Mouse (Mus musculus): ENCODE results near the gene Pbx3. TPM values are rescaled to one million over a fixed set of nuclear protein-coding genes. Genes with fewer than 3 reads are reported as not detected.
A peak's percentile ranks its signal among the peaks of the same experiment; 100 is the strongest.

Gene Pbx3
- polyA plus RNA-seq, 1 experiment from 2014 or later: 47.2 TPM

- no peak for DNase-seq (ENCODE audit: low read depth, low spot score)
- ChIA-PET CTCF (no interaction called here), POLR2A (no interaction called here)
- in situ Hi-C loops (cut with MboI; ENCODE audit: low pct_unique_long_range_greater_than_20kb): no loop called here
- no peak for ATAC-seq
- no peak for TF ChIP-seq CTCF (IDR thresholded peaks at IDR 0.05)
- no peaks in the 10 kb centered on the region for H3K27me3 ChIP-seq
These were observed 74.3 kb downstream of the Pbx3 start for GRCm38 (mm10) chr2:34298664-34299063.

GRCm38 (mm10) chr2:34298202-34298601 is 74.7 kb downstream of the Pbx3 start:
- ATAC-seq (no peak), DNase-seq (ENCODE audit: low read depth, low spot score) (no peak)
- CTCF ChIA-PET: no interaction called here
- POLR2A ChIA-PET: no interaction called here
- no peaks in the 10 kb centered on the region for H3K27me3 ChIP-seq
- TF ChIP-seq CTCF (IDR thresholded peaks at IDR 0.05): peak; percentile 19
- in situ Hi-C loops (cut with MboI; ENCODE audit: low pct_unique_long_range_greater_than_20kb): no loop called here

- no peak for TF ChIP-seq CTCF (IDR thresholded peaks at IDR 0.05)
- POLR2A ChIA-PET: no interaction called here
- ATAC-seq: no peak
These were observed 83.2 kb downstream of the Pbx3 start for GRCm38 (mm10) chr2:34289726-34290125.

GRCm38 (mm10) chr2:34284239-34284638 is 88.7 kb downstream of the Pbx3 start:
- no peak for TF ChIP-seq CTCF (IDR thresholded peaks at IDR 0.05)
- in situ Hi-C loops (cut with MboI; ENCODE audit: low pct_unique_long_range_greater_than_20kb): no loop called here
- ATAC-seq: no peak
- POLR2A ChIA-PET: no interaction called here
- CTCF ChIA-PET: no interaction called here
- no peak for DNase-seq (ENCODE audit: low read depth, low spot score)
- H3K27me3 ChIP-seq: no peaks in the 10 kb centered on the region

More at GRCm38 (mm10) chr2:34289726-34290125, 83.2 kb downstream of the Pbx3 start:
- no peak for DNase-seq (ENCODE audit: low read depth, low spot score)
- no peaks in the 10 kb centered on the region for H3K27me3 ChIP-seq
- CTCF ChIA-PET: no interaction called here
- in situ Hi-C loops (cut with MboI; ENCODE audit: low pct_unique_long_range_greater_than_20kb): no loop called here

GRCm38 (mm10) chr2:34280996-34281395 is 91.9 kb downstream of the Pbx3 start:
- ChIA-PET CTCF (no interaction called here), POLR2A (interaction anchor here (0.6 kb wide), 1 partner anchor 26 kb away, joined by 4 read pairs; no protein-coding TSS in a partner anchor)
- DNase-seq (ENCODE audit: low read depth, low spot score): no peak
- ATAC-seq: no peak
- in situ Hi-C loops (cut with MboI; ENCODE audit: low pct_unique_long_range_greater_than_20kb): no loop called here
- no peak for TF ChIP-seq CTCF (IDR thresholded peaks at IDR 0.05)
- H3K27me3 ChIP-seq: no peaks in the 10 kb centered on the region

- ChIA-PET CTCF (no interaction called here), POLR2A (interaction anchor here (0.6 to 0.7 kb wide), 2 partner anchors 9 to 561 kb away, joined by 3 read pairs; no protein-coding TSS in a partner anchor)
- ATAC-seq: no peak
- in situ Hi-C loops (cut with MboI; ENCODE audit: low pct_unique_long_range_greater_than_20kb): no loop called here
- TF ChIP-seq CTCF (IDR thresholded peaks at IDR 0.05): no peak
- no peaks in the 10 kb centered on the region for H3K27me3 ChIP-seq
- DNase-seq (ENCODE audit: low read depth, low spot score): no peak
These were observed 93.2 kb downstream of the Pbx3 start for GRCm38 (mm10) chr2:34279726-34280125.

- no peak for TF ChIP-seq CTCF (IDR thresholded peaks at IDR 0.05)
- ATAC-seq (no peak), DNase-seq (ENCODE audit: low read depth, low spot score) (no peak)
- ChIA-PET CTCF (interaction anchor here (1.2 kb wide), 1 partner anchor 46 kb away, joined by 3 read pairs; no protein-coding TSS in a partner anchor), POLR2A (interaction anchor here (0.9 kb wide), 1 partner anchor 15 kb away, joined by 4 read pairs; no protein-coding TSS in a partner anchor)
- no peaks in the 10 kb centered on the region for H3K27me3 ChIP-seq
- in situ Hi-C loops (cut with MboI; ENCODE audit: low pct_unique_long_range_greater_than_20kb): no loop called here
These were observed 97.2 kb downstream of the Pbx3 start for GRCm38 (mm10) chr2:34275630-34276193.

- POLR2A ChIA-PET: no interaction called here
- DNase-seq (ENCODE audit: low read depth, low spot score) (no peak), ATAC-seq (no peak)
- in situ Hi-C loops (cut with MboI; ENCODE audit: low pct_unique_long_range_greater_than_20kb): no loop called here
- CTCF ChIA-PET: interaction anchor here (0.7 kb wide), 1 partner anchor 374 kb away, joined by 3 read pairs; no protein-coding TSS in a partner anchor
- no peaks in the 10 kb centered on the region for H3K27me3 ChIP-seq
- TF ChIP-seq CTCF (IDR thresholded peaks at IDR 0.05): no peak
These were observed 110.9 kb downstream of the Pbx3 start for GRCm38 (mm10) chr2:34262046-34262445.

GRCm38 (mm10) chr2:34260653-34261076 is 112.3 kb downstream of the Pbx3 start:
- DNase-seq (ENCODE audit: low read depth, low spot score) (no peak), ATAC-seq (no peak)
- no peak for TF ChIP-seq CTCF (IDR thresholded peaks at IDR 0.05)
- in situ Hi-C loops (cut with MboI; ENCODE audit: low pct_unique_long_range_greater_than_20kb): no loop called here
- POLR2A ChIA-PET: no interaction called here
- no peaks in the 10 kb centered on the region for H3K27me3 ChIP-seq
- CTCF ChIA-PET: interaction anchor here (1.0 to 1.9 kb wide), 2 partner anchors 9 to 10 kb away, joined by 4 read pairs; no protein-coding TSS in a partner anchor

GRCm38 (mm10) chr2:34258256-34258655 is 114.7 kb downstream of the Pbx3 start:
- DNase-seq (ENCODE audit: low read depth, low spot score): no peak
- no peak for ATAC-seq

GRCm38 (mm10) chr2:34257611-34258010 is 115.3 kb downstream of the Pbx3 start:
- ATAC-seq (no peak), DNase-seq (ENCODE audit: low read depth, low spot score) (no peak)
- CTCF ChIA-PET: no interaction called here
- in situ Hi-C loops (cut with MboI; ENCODE audit: low pct_unique_long_range_greater_than_20kb): no loop called here
- POLR2A ChIA-PET: no interaction called here
- no peak for TF ChIP-seq CTCF (IDR thresholded peaks at IDR 0.05)
- no peaks in the 10 kb centered on the region for H3K27me3 ChIP-seq

More at GRCm38 (mm10) chr2:34258256-34258655, 114.7 kb downstream of the Pbx3 start:
- POLR2A ChIA-PET: interaction anchor here (1.3 kb wide), 1 partner anchor 9 kb away, joined by 4 read pairs; no protein-coding TSS in a partner anchor
- in situ Hi-C loops (cut with MboI; ENCODE audit: low pct_unique_long_range_greater_than_20kb): no loop called here
- TF ChIP-seq CTCF (IDR thresholded peaks at IDR 0.05): no peak
- no peaks in the 10 kb centered on the region for H3K27me3 ChIP-seq
- CTCF ChIA-PET: no interaction called here

Measured in Patski (cell line).